Mouse (Mus musculus) heart, postnatal 0 days (tissue): ENCODE data around the gene Pbx3. TPM values are rescaled to one million over a fixed set of nuclear protein-coding genes. Genes with fewer than 3 reads are reported as not detected.

Source experiments
- ATAC-seq: fragments of 200-750 bp; cut with Nextera tagmentation; 2 replicates; pipeline ENCODE4 v1.8.0; 2017; ENCODE audit warnings: low read depth, moderate number of reproducible peaks, moderate library complexity; ENCODE audit not compliant: insufficient read depth
- DNase-seq: peaks from one replicate; pipeline ENCODE4 v3.0.0-alpha.2; 2016; ENCODE audit warnings: low spot score
- H3K27ac ChIP-seq: fragments of 300-500 bp; sonication (generic); 2 replicates; pipeline ENCODE4 v1.5.1; 2014; ENCODE audit warnings: low read depth, mild to moderate bottlenecking
- H3K27me3 ChIP-seq: fragments of 300-500 bp; sonication (generic); 2 replicates; pipeline ENCODE4 v1.6.1; 2014; ENCODE audit warnings: low read length, mixed read lengths; ENCODE audit not compliant: control insufficient read depth, insufficient read depth
- H3K36me3 ChIP-seq: fragments of 300-500 bp; sonication (generic); replicated peaks from 2 replicates; pipeline ENCODE4 v1.6.1; 2014; ENCODE audit warnings: low read length, mixed read lengths; ENCODE audit not compliant: control insufficient read depth, insufficient read depth
- H3K4me1 ChIP-seq: fragments of 300-500 bp; sonication (generic); 2 replicates; pipeline ENCODE4 v1.6.1; 2014; ENCODE audit warnings: antibody characterized with exemption; ENCODE audit not compliant: control insufficient read depth, insufficient read depth
- H3K4me2 ChIP-seq: fragments of 300-500 bp; sonication (generic); 2 replicates; pipeline ENCODE4 v1.6.1; 2014; ENCODE audit warnings: low read depth, mild to moderate bottlenecking, low read length, moderate library complexity
- H3K4me3 ChIP-seq: fragments of 300-500 bp; sonication (generic); 2 replicates; pipeline ENCODE4 v1.5.1; 2014; ENCODE audit warnings: low read depth, low read length
- H3K9ac ChIP-seq: fragments of 300-500 bp; sonication (generic); replicated peaks from 2 replicates; pipeline ENCODE4 v1.6.1; 2014; ENCODE audit warnings: low read depth, low read length, mixed read lengths
- H3K9me3 ChIP-seq: fragments of 300-500 bp; sonication (generic); replicated peaks from 2 replicates; pipeline ENCODE4 v1.6.1; 2016; ENCODE audit warnings: low read length; ENCODE audit not compliant: control insufficient read depth
- CTCF ChIP-seq: IDR thresholded peaks from 2 replicates; pipeline ENCODE4 v1.5.1; 2016; ENCODE audit warnings: antibody characterized with exemption, control low read depth, low read depth
- EP300 ChIP-seq: IDR thresholded peaks from 2 replicates; pipeline ENCODE4 v1.6.1; 2016; ENCODE audit warnings: antibody characterized with exemption, low read depth
- WGBS: fragments of 180-500 bp; shearing (Covaris S2); extraction: QIAGEN DNeasy Blood & Tissue Kit; methylation state at CpG from one replicate; pipeline ENCODE4 v1.1.7; 2014; 5-methylcytosine and 5-hydroxymethylcytosine counted together
- polyA plus RNA-seq: library from polyadenylated mRNA; unstranded; fragments of >200 nt; fragmentation: Nextera tagmentation; extraction: Ambion mirVana; gene quantifications from 2 replicates; pipeline ENCODE4 v1.2.1, GENCODE M21; 2015
- total RNA-seq: library from RNA; depleted of rRNA; stranded (reverse); fragments of >200 nt; gene quantifications from 2 replicates; pipeline ENCODE4 v1.2.3, GENCODE M21; 2014; ENCODE audit warnings: low replicate concordance

Gene Pbx3
- total and polyA plus RNA-seq, 2 experiments from 2014 or later: 11.4 to 34.3 TPM

DNA sequence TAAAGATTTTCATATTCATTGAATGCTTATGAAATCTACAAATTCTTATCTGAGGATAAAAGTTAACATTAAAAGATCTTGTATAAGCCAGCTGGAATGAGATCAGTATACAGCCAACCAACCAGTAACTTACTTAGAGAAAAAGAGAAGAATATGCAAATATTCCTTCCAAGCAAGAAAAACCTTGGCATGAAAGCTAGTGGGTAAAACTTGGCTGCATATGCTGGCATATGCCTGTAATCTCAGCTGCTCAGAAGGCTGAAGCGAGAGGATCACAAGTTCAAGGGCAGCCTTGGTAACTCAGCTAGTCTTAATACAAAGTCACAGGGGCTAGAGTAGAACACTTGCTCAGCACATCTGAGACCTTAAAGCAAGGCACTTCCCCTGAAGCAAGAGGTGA is 153.8 kb downstream of the Pbx3 start:
- H3K4me1 ChIP-seq: no peaks in the 10 kb centered on the region
- no peaks in the 10 kb centered on the region for H3K27me3 ChIP-seq
- no peak for ATAC-seq

DNA sequence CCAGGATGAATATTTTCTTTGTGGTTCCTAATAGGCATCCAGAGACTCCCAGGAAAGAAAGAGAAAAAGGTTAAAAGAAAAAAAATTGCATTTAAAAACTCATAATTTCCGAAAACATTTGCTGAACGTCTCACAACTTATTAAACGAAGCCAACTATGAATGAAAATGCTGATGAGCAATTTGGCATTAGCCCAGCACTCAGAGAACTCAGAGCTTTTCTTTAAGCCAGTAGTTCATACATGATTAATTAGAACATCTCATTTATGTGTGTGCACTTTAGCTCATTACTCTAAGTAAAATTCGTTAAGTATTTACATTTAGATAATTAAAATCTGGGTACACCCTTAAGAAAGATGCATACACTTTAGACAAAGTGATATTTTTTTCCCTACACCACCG is 155.3 kb downstream of the Pbx3 start:
- H3K4me3 ChIP-seq: no peak overlapping the region
- H3K4me2 ChIP-seq: no peak overlapping the region
- H3K27ac ChIP-seq: no peak overlapping the region
- H3K4me1 ChIP-seq: no peaks in the 10 kb centered on the region
- H3K9me3 ChIP-seq: no peaks in the 10 kb centered on the region
- TF ChIP-seq CTCF: no peak
- no peak for TF ChIP-seq EP300
- H3K36me3 ChIP-seq: no peaks in the 10 kb centered on the region
- ATAC-seq (no peak), DNase-seq (no peak)
- H3K9ac ChIP-seq: no peak overlapping the region
- no peaks in the 10 kb centered on the region for H3K27me3 ChIP-seq
- 76% methylated on average over 5 of the region's 5 CpGs for WGBS

More for the DNA sequence above, 153.8 kb downstream of the Pbx3 start:
- DNase-seq: no peak
- Histone ChIP-seq H3K9me3 (no peaks in the 10 kb centered on the region), H3K9ac (no peak overlapping the region), H3K27ac (no peak overlapping the region), H3K4me2 (no peak overlapping the region), H3K4me3 (no peak overlapping the region), H3K36me3 (no peaks in the 10 kb centered on the region)
- 97% methylated on average over 1 of the region's 1 CpGs for WGBS
- TF ChIP-seq EP300 (no peak), CTCF (no peak)

DNA sequence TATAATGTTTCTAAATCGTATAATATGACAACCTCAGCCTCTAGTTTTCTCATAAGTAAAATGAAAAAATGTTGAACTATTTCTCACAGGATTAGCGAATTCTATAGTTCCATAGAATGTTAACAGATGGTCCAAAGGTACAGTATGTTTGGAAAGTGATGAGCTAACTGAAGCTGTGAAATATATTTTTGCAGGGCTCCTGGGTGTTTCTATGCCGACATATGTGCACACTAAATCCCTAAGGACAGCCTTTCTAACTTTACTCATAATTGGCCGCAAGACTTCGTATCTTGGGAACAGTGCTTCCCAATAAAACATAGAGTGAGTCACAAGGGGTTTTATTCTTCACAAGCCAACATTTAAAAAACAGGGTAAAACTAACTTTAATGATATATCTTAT is 157.4 kb downstream of the Pbx3 start:
- Histone ChIP-seq H3K9ac (no peak overlapping the region), H3K4me2 (no peak overlapping the region), H3K4me3 (no peak overlapping the region), H3K27me3 (no peaks in the 10 kb centered on the region), H3K36me3 (no peaks in the 10 kb centered on the region), H3K27ac (no peak overlapping the region), H3K4me1 (no peaks in the 10 kb centered on the region), H3K9me3 (no peaks in the 10 kb centered on the region)
- no peak for DNase-seq
- ATAC-seq: no peak
- TF ChIP-seq EP300 (no peak), CTCF (no peak)
- 84% methylated on average over 5 of the region's 5 CpGs for WGBS

DNA sequence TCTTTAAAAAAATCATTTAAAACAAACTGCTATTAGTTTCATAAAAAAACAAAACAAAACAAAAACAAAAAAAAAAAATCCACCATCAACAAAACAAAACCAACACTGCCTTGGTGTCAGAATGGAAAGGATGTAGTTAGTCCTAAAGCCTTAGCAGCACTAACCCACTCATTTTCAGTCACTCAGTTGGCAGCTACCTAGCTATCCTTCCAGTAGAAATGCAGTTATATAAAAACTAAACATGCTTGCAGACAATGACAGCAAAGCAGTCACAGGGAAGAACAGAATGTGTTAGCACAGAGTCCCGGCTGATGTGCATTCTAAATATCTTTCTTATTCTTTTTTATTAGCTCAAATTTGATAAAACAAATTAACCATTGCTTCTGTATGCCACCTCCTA is 160.5 kb downstream of the Pbx3 start:
- H3K27ac ChIP-seq: no peak overlapping the region
- no peaks in the 10 kb centered on the region for H3K36me3 ChIP-seq
- WGBS: 87% methylated on average over 1 of the region's 1 CpGs
- no peak for ATAC-seq
- no peak for DNase-seq
- H3K4me1 ChIP-seq: no peaks in the 10 kb centered on the region
- no peak overlapping the region for H3K4me3 ChIP-seq
- no peaks in the 10 kb centered on the region for H3K9me3 ChIP-seq
- no peak overlapping the region for H3K4me2 ChIP-seq
- TF ChIP-seq CTCF (no peak), EP300 (no peak)
- H3K27me3 ChIP-seq: no peaks in the 10 kb centered on the region
- H3K9ac ChIP-seq: no peak overlapping the region

DNA sequence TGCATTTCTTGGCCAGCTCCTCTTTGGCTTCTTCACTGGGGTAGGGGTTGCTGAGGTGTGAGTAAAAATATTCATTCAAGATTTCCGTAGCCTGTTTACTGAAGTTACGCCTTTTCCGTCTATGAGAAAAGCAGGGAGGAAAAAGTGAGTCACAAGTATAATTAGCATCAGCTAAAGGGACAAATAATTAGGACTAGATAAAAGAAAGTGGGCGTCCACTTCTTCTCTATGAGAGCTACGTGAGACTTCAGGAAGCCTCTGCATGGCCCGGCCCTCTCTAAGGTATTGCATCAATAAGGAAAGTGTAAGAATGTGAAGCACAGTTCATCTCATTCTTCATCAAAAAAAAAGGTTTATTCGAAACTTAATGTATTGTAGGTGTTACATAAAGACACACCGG is 168.1 kb downstream of the Pbx3 start:
- H3K4me2 ChIP-seq: no peak overlapping the region
- DNase-seq (no peak), ATAC-seq (no peak)
- H3K4me1 ChIP-seq: no peaks in the 10 kb centered on the region
- H3K9me3 ChIP-seq: no peaks in the 10 kb centered on the region
- H3K36me3 ChIP-seq: peaks cover 11% of the 10 kb centered on the region
- H3K9ac ChIP-seq: no peak overlapping the region
- TF ChIP-seq EP300: no peak
- TF ChIP-seq CTCF: no peak
- no peak overlapping the region for H3K4me3 ChIP-seq
- no peaks in the 10 kb centered on the region for H3K27me3 ChIP-seq
- WGBS: 81% methylated on average over 8 of the region's 8 CpGs
- H3K27ac ChIP-seq: no peak overlapping the region

DNA sequence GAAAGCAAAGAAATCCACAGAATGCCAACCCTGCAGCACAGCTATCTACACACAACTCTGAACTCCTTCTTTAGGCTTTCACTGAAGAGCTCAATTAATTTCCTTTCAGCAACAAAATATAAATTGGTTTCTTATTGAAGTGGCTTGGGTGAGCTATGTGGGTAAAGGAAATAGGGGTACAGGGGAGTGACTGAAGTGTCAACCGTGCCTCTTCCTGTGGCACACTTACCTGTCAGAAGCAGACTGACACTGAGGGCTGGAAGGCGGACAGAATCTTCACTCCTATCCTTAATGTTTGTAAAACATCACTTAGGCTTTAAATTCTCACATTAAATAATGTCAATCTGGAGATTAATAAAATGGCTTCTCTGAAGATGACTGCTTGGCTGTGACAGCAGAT is 168.6 kb downstream of the Pbx3 start:
- Histone ChIP-seq H3K27me3 (no peaks in the 10 kb centered on the region), H3K9me3 (no peaks in the 10 kb centered on the region), H3K4me3 (no peak overlapping the region), H3K27ac (no peak overlapping the region), H3K4me2 (no peak overlapping the region), H3K4me1 (no peaks in the 10 kb centered on the region), H3K9ac (no peak overlapping the region), H3K36me3 (peaks cover 11% of the 10 kb centered on the region)
- ATAC-seq: no peak
- no peak for TF ChIP-seq CTCF
- no peak for TF ChIP-seq EP300
- DNase-seq: no peak
- WGBS: 94% methylated on average over 2 of the region's 2 CpGs
